Mouse (Mus musculus) forebrain, embryonic 15.5 days (tissue): ENCODE measurements at regions not wholly inside any gene's neighbourhood (a gene's known extent, or its start where the extent isn't known, plus 50 kb on each side); places are given as distances from the start of the nearest gene placed in this dataset.

Experiments used
- ATAC-seq: fragments of 200-750 bp; cut with Nextera tagmentation; replicated peaks from 2 replicates; pipeline ENCODE4 v1.8.0; 2017; ENCODE audit warnings: mild to moderate bottlenecking, moderate TSS enrichment, moderate library complexity
- H3K27ac ChIP-seq: fragments of 300-500 bp; sonication (generic); replicated peaks from 2 replicates; pipeline ENCODE4 v1.5.1; 2015; ENCODE audit warnings: mild to moderate bottlenecking, inconsistent platforms
- H3K27me3 ChIP-seq: fragments of 300-500 bp; sonication (generic); 2 replicates; pipeline ENCODE4 v1.6.1; 2015; ENCODE audit warnings: inconsistent platforms
- H3K36me3 ChIP-seq: fragments of 300-500 bp; sonication (generic); 2 replicates; pipeline ENCODE4 v1.6.1; 2015; ENCODE audit warnings: mild to moderate bottlenecking, inconsistent platforms
- H3K4me1 ChIP-seq: fragments of 300-500 bp; sonication (generic); 2 replicates; pipeline ENCODE4 v1.6.1; 2015; ENCODE audit warnings: inconsistent platforms
- H3K4me2 ChIP-seq: fragments of 300-500 bp; sonication (generic); replicated peaks from 2 replicates; pipeline ENCODE4 v1.6.1; 2015; ENCODE audit warnings: mild to moderate bottlenecking, inconsistent platforms
- H3K4me3 ChIP-seq: fragments of 300-500 bp; sonication (generic); 2 replicates; pipeline ENCODE4 v1.5.1; 2015; ENCODE audit warnings: mild to moderate bottlenecking, inconsistent platforms
- H3K9ac ChIP-seq: fragments of 300-500 bp; sonication (generic); replicated peaks from 2 replicates; pipeline ENCODE4 v1.6.1; 2015; ENCODE audit warnings: mild to moderate bottlenecking, inconsistent platforms
- H3K9me3 ChIP-seq: fragments of 300-500 bp; sonication (generic); 2 replicates; pipeline ENCODE4 v1.6.1; 2016; ENCODE audit warnings: inconsistent platforms
- WGBS: fragments of 180-500 bp; shearing (Covaris S2); methylation state at CpG from one replicate; pipeline ENCODE4 v1.1.7; 2015; ENCODE audit warnings: mixed read lengths; 5-methylcytosine and 5-hydroxymethylcytosine counted together

- Histone ChIP-seq H3K9ac (no peak overlapping the region), H3K27me3 (no peaks in the 10 kb centered on the region), H3K4me1 (peaks cover 26% of the 10 kb centered on the region), H3K4me3 (no peak overlapping the region), H3K4me2 (no peak overlapping the region), H3K27ac (0 out of 2 replicates have a peak overlapping the region, but pooled peaks have one; percentile 64), H3K36me3 (no peaks in the 10 kb centered on the region), H3K9me3 (no peaks in the 10 kb centered on the region)
- WGBS, result 79% methylated on average over 4 of the region's 4 CpGs
- ATAC-seq, result no peak
Measured at GRCm38 (mm10) chr9:47387221-47387620, 142.8 kb upstream of the Cadm1 start.

- Histone ChIP-seq H3K36me3 (no peaks in the 10 kb centered on the region), H3K9ac (no peak overlapping the region), H3K4me2 (no peak overlapping the region), H3K27me3 (no peaks in the 10 kb centered on the region), H3K27ac (peak overlapping the region; percentile 64), H3K4me3 (no peak overlapping the region), H3K9me3 (no peaks in the 10 kb centered on the region), H3K4me1 (peaks cover 26% of the 10 kb centered on the region)
- WGBS, result 22% methylated on average over 8 of the region's 8 CpGs
- no peak for ATAC-seq
Measured at GRCm38 (mm10) chr9:47387716-47388300, 142.2 kb upstream of the Cadm1 start.

DNA sequence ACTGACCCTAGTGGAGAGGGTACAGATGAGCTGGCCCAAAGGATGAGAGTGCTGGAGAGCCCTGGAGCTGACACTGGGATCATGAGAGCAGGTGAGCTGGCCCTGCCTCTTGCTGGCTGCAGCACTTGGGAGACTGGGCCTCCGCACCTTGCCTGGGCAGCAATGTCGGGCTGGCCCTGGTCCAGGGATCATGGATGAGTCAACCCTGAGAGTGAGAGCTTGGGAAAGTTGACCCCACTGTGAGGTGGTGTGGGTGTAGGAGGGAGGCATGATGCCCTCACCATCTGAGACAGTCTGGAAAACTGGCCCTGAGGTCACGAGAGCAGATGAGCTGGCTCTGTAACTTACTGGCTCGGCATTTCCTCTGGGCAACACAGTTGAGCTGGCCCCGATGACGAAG lies 140.1 kb upstream of the Cadm1 start:
- no peaks in the 10 kb centered on the region for H3K27me3 ChIP-seq
- H3K27ac ChIP-seq, result no peak overlapping the region
- H3K4me2 ChIP-seq, result no peak overlapping the region
- H3K4me1 ChIP-seq, result peaks cover 15% of the 10 kb centered on the region
- WGBS, result 95% methylated on average over 6 of the region's 6 CpGs
- H3K9me3 ChIP-seq, result no peaks in the 10 kb centered on the region
- no peak overlapping the region for H3K4me3 ChIP-seq
- ATAC-seq, result no peak
- no peak overlapping the region for H3K9ac ChIP-seq
- H3K36me3 ChIP-seq, result no peaks in the 10 kb centered on the region

DNA sequence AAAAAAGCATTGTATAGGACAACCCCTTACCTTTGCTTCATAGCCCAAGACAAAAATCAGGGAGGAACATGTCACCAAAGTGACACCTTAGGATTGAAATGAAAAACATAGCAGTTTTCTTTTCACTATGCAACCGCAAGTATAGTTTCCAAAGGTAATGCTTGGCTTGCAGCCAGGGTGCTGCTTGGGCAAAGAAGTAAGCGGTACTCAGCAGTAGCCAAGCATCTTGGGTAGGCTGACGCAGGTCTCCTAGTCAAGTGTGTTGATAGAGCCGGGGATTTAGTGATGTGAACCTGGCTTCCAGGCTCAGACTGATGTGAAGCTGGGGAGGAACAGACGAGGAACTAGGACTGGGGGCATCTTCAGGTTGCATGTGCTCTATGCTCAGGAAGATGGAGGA lies 138.3 kb upstream of the Cadm1 start:
- no peak overlapping the region for H3K27ac ChIP-seq

GRCm38 (mm10) chr9:47399598-47399997 lies 130.4 kb upstream of the Cadm1 start:
- WGBS, result 6% methylated on average over 2 of the region's 2 CpGs
- no peaks in the 10 kb centered on the region for H3K4me1 ChIP-seq
- no peaks in the 10 kb centered on the region for H3K9me3 ChIP-seq
- ATAC-seq, result no peak
- H3K4me2 ChIP-seq, result no peak overlapping the region
- H3K27me3 ChIP-seq, result peaks cover 2% of the 10 kb centered on the region; the same call in 1 of the 2 replicates
- H3K27ac ChIP-seq, result no peak overlapping the region
- H3K9ac ChIP-seq, result no peak overlapping the region
- no peaks in the 10 kb centered on the region for H3K36me3 ChIP-seq
- no peak overlapping the region for H3K4me3 ChIP-seq

More for the DNA sequence above, 138.3 kb upstream of the Cadm1 start:
- Histone ChIP-seq H3K9ac (no peak overlapping the region), H3K9me3 (no peaks in the 10 kb centered on the region), H3K36me3 (no peaks in the 10 kb centered on the region), H3K4me3 (no peak overlapping the region), H3K27me3 (no peaks in the 10 kb centered on the region), H3K4me2 (no peak overlapping the region), H3K4me1 (peaks cover 13% of the 10 kb centered on the region)
- 70% methylated on average over 5 of the region's 5 CpGs for WGBS
- no peak for ATAC-seq

- Histone ChIP-seq H3K4me1 (no peaks in the 10 kb centered on the region), H3K36me3 (no peaks in the 10 kb centered on the region), H3K27me3 (peaks cover 2% of the 10 kb centered on the region; the same call in 1 of the 2 replicates), H3K4me3 (no peak overlapping the region), H3K27ac (no peak overlapping the region), H3K9ac (no peak overlapping the region), H3K9me3 (no peaks in the 10 kb centered on the region), H3K4me2 (no peak overlapping the region)
- ATAC-seq, result no peak
- 37% methylated on average over 7 of the region's 7 CpGs for WGBS
Measured at GRCm38 (mm10) chr9:47400117-47400823, 129.7 kb upstream of the Cadm1 start.

DNA sequence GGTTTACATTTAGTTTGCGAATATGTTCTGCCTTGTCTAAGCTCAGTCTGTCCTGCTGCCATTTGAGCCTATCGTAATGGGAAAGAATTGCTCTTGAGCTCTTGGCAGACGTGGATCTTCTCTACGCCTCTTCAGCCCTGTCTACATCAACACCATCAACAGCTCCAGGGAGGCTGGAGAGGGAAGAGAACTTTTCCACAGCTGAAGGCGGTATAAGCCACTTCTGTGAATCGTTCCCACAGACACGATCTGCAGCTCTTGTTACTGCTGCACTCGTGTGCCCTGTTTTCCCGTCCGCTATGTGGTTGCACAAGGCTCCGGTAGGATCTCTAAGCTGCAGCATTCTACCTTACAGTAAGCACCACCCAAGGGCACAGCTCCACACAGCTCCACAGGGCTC lies 128.5 kb upstream of the Cadm1 start:
- Histone ChIP-seq H3K9ac (no peak overlapping the region), H3K27me3 (peaks cover 2% of the 10 kb centered on the region; the same call in 1 of the 2 replicates), H3K27ac (no peak overlapping the region), H3K4me1 (peaks cover 1% of the 10 kb centered on the region; the same call in 1 of the 2 replicates), H3K36me3 (no peaks in the 10 kb centered on the region), H3K4me2 (no peak overlapping the region), H3K9me3 (no peaks in the 10 kb centered on the region), H3K4me3 (no peak overlapping the region)
- WGBS, result 89% methylated on average over 11 of the region's 11 CpGs
- no peak for ATAC-seq

DNA sequence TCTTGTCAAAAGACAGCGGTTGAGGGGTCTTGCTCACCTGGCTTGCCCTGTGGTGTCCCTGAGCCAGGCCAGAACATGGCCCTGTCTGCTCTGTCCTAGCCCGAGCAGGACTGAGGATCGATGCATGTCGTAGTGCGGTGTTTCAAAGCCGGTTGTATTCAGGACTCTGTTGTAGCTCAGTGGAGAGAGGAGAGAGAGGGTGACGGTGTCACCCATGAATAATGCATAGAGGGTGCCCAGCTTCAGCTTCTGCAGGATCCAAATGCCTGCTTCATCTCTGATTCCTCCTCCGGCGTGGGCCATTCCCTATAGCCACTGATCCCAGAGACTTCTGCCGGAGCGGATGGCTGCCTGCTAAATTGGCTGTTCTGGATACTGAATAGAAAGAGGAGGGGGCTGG lies 126.7 kb upstream of the Cadm1 start:
- 46% methylated on average over 11 of the region's 11 CpGs for WGBS
- no peak; the same call in 1 of the 2 replicates for ATAC-seq

DNA sequence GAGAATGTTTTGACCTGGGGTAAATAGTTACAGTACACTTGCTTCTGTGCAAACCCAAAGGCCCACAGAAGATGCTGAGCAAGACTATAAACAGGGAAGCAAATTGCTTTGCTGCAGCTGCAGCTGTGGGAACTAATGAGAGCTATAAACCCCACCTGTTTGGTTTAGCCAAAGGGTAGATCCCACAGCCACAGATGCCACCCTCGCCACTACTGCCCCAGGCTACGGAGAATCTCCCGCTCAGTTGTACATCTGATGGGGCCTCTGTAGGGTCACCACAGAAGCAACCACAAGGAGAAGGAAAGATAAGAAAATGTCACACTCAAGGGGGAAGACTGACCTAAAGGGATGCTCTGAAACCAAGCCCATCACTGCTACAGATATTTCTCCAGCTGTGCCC lies 125.2 kb upstream of the Cadm1 start:
- WGBS, result 77% methylated on average over 3 of the region's 3 CpGs
- H3K9ac ChIP-seq, result no peak overlapping the region

More for the DNA sequence above, 126.7 kb upstream of the Cadm1 start:
- peaks cover 11% of the 10 kb centered on the region for H3K4me1 ChIP-seq
- H3K4me3 ChIP-seq, result no peak overlapping the region
- H3K36me3 ChIP-seq, result no peaks in the 10 kb centered on the region
- no peak overlapping the region for H3K4me2 ChIP-seq
- peaks cover 2% of the 10 kb centered on the region; the same call in 1 of the 2 replicates for H3K27me3 ChIP-seq
- no peak overlapping the region for H3K27ac ChIP-seq
- no peak overlapping the region for H3K9ac ChIP-seq
- no peaks in the 10 kb centered on the region for H3K9me3 ChIP-seq

GRCm38 (mm10) chr9:47405547-47405946 lies 124.4 kb upstream of the Cadm1 start:
- H3K4me2 ChIP-seq, result no peak overlapping the region
- peaks cover 11% of the 10 kb centered on the region for H3K4me1 ChIP-seq
- ATAC-seq, result no peak
- no peaks in the 10 kb centered on the region for H3K9me3 ChIP-seq
- no peak overlapping the region for H3K4me3 ChIP-seq
- H3K36me3 ChIP-seq, result no peaks in the 10 kb centered on the region
- WGBS, result 79% methylated on average over 4 of the region's 4 CpGs
- H3K27ac ChIP-seq, result no peak overlapping the region
- no peak overlapping the region for H3K9ac ChIP-seq
- no peaks in the 10 kb centered on the region; the same call in 1 of the 2 replicates for H3K27me3 ChIP-seq

More for the DNA sequence above, 125.2 kb upstream of the Cadm1 start:
- no peaks in the 10 kb centered on the region for H3K36me3 ChIP-seq
- H3K9me3 ChIP-seq, result no peaks in the 10 kb centered on the region
- no peak overlapping the region for H3K4me2 ChIP-seq
- no peak overlapping the region for H3K27ac ChIP-seq
- H3K27me3 ChIP-seq, result no peaks in the 10 kb centered on the region; the same call in 1 of the 2 replicates
- ATAC-seq, result no peak
- H3K4me3 ChIP-seq, result no peak overlapping the region
- H3K4me1 ChIP-seq, result peaks cover 11% of the 10 kb centered on the region

DNA sequence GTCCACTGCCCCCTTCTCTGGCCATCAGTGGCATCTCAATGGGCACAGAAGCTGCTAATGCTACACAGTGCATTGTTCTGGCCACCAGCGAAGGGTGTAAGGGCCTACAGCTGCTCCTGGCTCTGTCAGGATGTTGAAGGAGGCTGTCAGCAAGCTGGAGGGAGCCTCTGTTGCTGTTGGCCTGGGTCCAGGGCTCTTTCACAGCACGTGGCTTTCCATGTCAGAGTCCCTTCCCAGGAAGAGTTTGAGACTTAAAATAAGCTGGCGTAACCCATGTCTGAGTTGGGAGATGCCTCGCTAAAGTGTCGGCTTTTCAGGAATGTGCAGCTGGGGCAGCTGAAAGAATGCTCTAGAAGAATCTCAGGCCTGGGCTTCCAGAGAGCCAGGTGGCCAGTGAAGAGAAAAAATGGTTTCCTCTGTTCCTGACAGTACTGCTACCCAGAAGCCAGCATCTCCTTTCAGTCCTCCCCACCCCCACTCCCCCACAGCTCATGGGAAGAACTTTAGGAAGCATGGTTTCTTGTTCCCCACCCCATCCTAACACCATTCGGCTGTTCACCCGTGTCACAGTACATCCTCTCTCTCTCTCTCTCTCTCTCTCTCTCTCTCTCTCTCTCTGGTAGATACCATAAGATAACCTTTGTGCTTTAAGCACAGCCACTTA lies 122.8 kb upstream of the Cadm1 start:
- H3K4me2 ChIP-seq, result no peak overlapping the region
- H3K27ac ChIP-seq, result no peak overlapping the region; the same call in 1 of the 2 replicates
- H3K4me3 ChIP-seq, result no peak overlapping the region
- H3K9ac ChIP-seq, result no peak overlapping the region
- H3K27me3 ChIP-seq, result peaks cover 3% of the 10 kb centered on the region; the same call in 1 of the 2 replicates
- 29% methylated on average over 7 of the region's 7 CpGs for WGBS
- H3K9me3 ChIP-seq, result no peaks in the 10 kb centered on the region
- H3K36me3 ChIP-seq, result no peaks in the 10 kb centered on the region
- H3K4me1 ChIP-seq, result peaks cover 11% of the 10 kb centered on the region
- peak; percentile 86 for ATAC-seq

DNA sequence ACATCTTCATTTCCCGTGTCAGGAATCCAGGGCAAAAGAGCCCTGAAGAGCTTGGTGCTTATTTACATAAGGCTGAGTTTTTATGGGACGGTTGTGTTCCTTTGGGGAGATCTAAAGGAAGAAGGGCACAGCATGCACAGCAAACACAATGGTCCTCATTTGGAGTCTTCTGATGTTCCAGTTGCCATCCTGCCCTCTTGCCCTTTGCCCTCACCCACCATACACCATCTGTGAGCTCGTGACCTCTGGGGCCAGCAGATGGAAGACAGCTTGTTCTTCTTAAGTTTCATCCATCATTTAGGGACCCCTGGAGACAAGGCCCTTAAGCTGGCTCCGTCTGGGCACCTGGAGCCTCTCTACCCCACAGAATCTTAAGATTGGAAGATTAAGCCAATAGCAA lies 121.9 kb upstream of the Cadm1 start:
- Histone ChIP-seq H3K9me3 (no peaks in the 10 kb centered on the region), H3K4me2 (no peak overlapping the region), H3K36me3 (no peaks in the 10 kb centered on the region), H3K27me3 (0 out of 2 replicates have a peak, but pooled peaks cover 3% of the 10 kb centered on the region), H3K9ac (no peak overlapping the region), H3K4me1 (peaks cover 11% of the 10 kb centered on the region), H3K4me3 (no peak overlapping the region), H3K27ac (no peak overlapping the region)
- ATAC-seq, result no peak
- WGBS, result 71% methylated on average over 4 of the region's 4 CpGs
